24 mouse cellular contexts compared by ENCODE assay signal in the genomic region with DNA sequence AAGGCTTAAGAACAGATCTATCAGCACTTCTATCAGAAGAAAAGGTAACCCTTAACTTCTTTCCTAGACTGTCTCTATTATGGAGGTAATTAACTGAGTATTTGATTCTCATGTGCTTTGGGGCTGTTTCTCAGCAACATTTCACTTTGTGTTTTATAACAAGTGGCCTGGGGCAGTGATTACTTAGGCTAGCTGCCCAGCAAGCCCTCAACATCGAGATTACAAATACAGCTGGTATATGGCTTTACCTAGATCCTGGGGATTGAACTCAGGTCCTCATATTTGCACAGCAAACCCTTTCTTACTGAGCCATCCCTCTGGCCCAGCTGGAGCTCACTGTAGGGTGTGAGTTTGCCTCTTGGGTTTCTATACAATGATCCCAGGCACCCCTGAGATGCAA. TPM values are rescaled to one million over a fixed set of nuclear protein-coding genes. Genes with fewer than 3 reads are reported as not detected.
DNase-seq lines count a peak whose midpoint lies in the region; ATAC-seq and TF ChIP-seq lines count a peak whose summit lies in the region.
"Had no signal": no experiment of that assay in that cellular context is flagged by ENCODE, and none has a peak within 500 bp of the region (broad histone marks: within the 10 kb centered on the region; RNA-seq: fewer than 3 reads in every experiment).

No protein-coding gene starts in this region.

- H3K27ac ChIP-seq in embryonic facial prominence, embryonic 15.5 days (replicated peaks), result 0 out of 2 replicates have a peak overlapping the region, but pooled peaks have one; percentile 2
- no peak overlapping the region for H3K27ac ChIP-seq in embryonic facial prominence, embryonic 10.5 days (replicated peaks)
- no peak overlapping the region for H3K27ac ChIP-seq in lung, embryonic 14.5 days (ENCODE audit: low read depth)
- no peak overlapping the region; the same call in 1 of the 2 replicates for H3K27ac ChIP-seq in lung, postnatal 0 days (ENCODE audit: low read length)
- H3K27ac ChIP-seq: gastrocnemius, adult 2 months; heart, embryonic 15.5 days; hindbrain, embryonic 10.5 days; hindbrain, embryonic 13.5 days had no signal

- H3K4me2 ChIP-seq in embryonic facial prominence, embryonic 15.5 days (replicated peaks), result no peak overlapping the region
- no peak overlapping the region for H3K4me2 ChIP-seq in lung, embryonic 14.5 days
- no peak overlapping the region for H3K4me2 ChIP-seq in lung, postnatal 0 days (replicated peaks; ENCODE audit: low read depth, low read length)
- H3K4me2 ChIP-seq: heart, embryonic 12.5 days; heart, embryonic 15.5 days; hindbrain, embryonic 13.5 days had no signal

- WGBS in embryonic facial prominence, embryonic 15.5 days, result 32% methylated on average over 1 of the region's 1 CpGs
- WGBS in embryonic facial prominence, embryonic 10.5 days, result 59% methylated on average over 1 of the region's 1 CpGs
- 34% methylated on average over 1 of the region's 1 CpGs for WGBS in lung, embryonic 14.5 days
- 32% methylated on average over 1 of the region's 1 CpGs for WGBS in lung, postnatal 0 days

- TF ChIP-seq EP300 in lung, postnatal 0 days (IDR thresholded peaks at IDR 0.05), result no peak

- H3K27me3 ChIP-seq in embryonic facial prominence, embryonic 15.5 days, result no peaks in the 10 kb centered on the region
- H3K27me3 ChIP-seq in embryonic facial prominence, embryonic 10.5 days (replicated peaks; ENCODE audit: low read depth, poor library complexity, severe bottlenecking), result no peaks in the 10 kb centered on the region
- no peaks in the 10 kb centered on the region for H3K27me3 ChIP-seq in lung, embryonic 14.5 days (ENCODE audit: insufficient read depth, low read length)
- no peaks in the 10 kb centered on the region for H3K27me3 ChIP-seq in lung, postnatal 0 days (replicated peaks; ENCODE audit: insufficient read depth, low read length)
- H3K27me3 ChIP-seq: heart, embryonic 12.5 days; heart, embryonic 15.5 days; hindbrain, embryonic 13.5 days had no signal

- H3K9me3 ChIP-seq in embryonic facial prominence, embryonic 15.5 days (replicated peaks), result no peaks in the 10 kb centered on the region
- H3K9me3 ChIP-seq in embryonic facial prominence, embryonic 10.5 days, result 0 out of 2 replicates have a peak, but pooled peaks cover 2% of the 10 kb centered on the region
- H3K9me3 ChIP-seq in lung, embryonic 14.5 days (ENCODE audit: low read depth, low read length), result no peaks in the 10 kb centered on the region
- no peaks in the 10 kb centered on the region for H3K9me3 ChIP-seq in lung, postnatal 0 days (ENCODE audit: low read length)
- H3K9me3 ChIP-seq: heart, embryonic 12.5 days; heart, embryonic 15.5 days; hindbrain, embryonic 10.5 days; hindbrain, embryonic 13.5 days had no signal

- H3K4me3 ChIP-seq in embryonic facial prominence, embryonic 15.5 days (replicated peaks), result no peak overlapping the region
- no peak overlapping the region for H3K4me3 ChIP-seq in embryonic facial prominence, embryonic 10.5 days
- H3K4me3 ChIP-seq in lung, embryonic 14.5 days (ENCODE audit: low read depth, low read length), result no peak overlapping the region
- H3K4me3 ChIP-seq in lung, postnatal 0 days (ENCODE audit: low read depth, low read length), result no peak overlapping the region
- H3K4me3 ChIP-seq: gastrocnemius, adult 2 months; heart, embryonic 12.5 days; heart, embryonic 15.5 days; hindbrain, embryonic 10.5 days; hindbrain, embryonic 13.5 days had no signal

- TF ChIP-seq CTCF in lung, embryonic 14.5 days (IDR thresholded peaks at IDR 0.05; ENCODE audit: low read depth), result no peak
- TF ChIP-seq CTCF in lung, postnatal 0 days (IDR thresholded peaks at IDR 0.05), result no peak

- ATAC-seq in embryonic facial prominence, embryonic 15.5 days (ENCODE audit: insufficient number of reproducible peaks, low FRiP score, low TSS enrichment, low read depth), result no peak
- 0 out of 2 replicates have a peak, but pooled peaks have one; percentile 7 for ATAC-seq in lung, embryonic 14.5 days (ENCODE audit: insufficient read depth)
- ATAC-seq in lung, postnatal 0 days, result 0 out of 2 replicates have a peak, but pooled peaks have one; percentile 31
- ATAC-seq: activated CD4-positive, CD25-positive, alpha-beta regulatory T cell, adult 4 months; forebrain, embryonic 14.5 days; forebrain, postnatal 0 days; hindbrain, embryonic 16.5 days had no signal

- DNase-seq in embryonic facial prominence, embryonic 10.5 days (ENCODE audit: low spot score), result no peak
- DNase-seq in lung, embryonic 14.5 days, result no peak
- no peak for DNase-seq in lung, postnatal 10 days
- DNase-seq in lung, postnatal 0 days (ENCODE audit: low spot score), result peak; percentile 52
- DNase-seq in kidney, adult 11 months, result no peak
- DNase-seq: cerebellum, adult 11-12 months; cerebellum, adult 8-10 months; cerebellum, postnatal 10 days; cerebellum, postnatal 36 days; embryo, embryonic 11 days; forebrain, postnatal 0 days; gastrocnemius, adult 2 months; gastrocnemius, postnatal 14 days; heart, adult 11 months; heart, postnatal 10 days; heart, postnatal 36 days had no signal

- peaks cover 37% of the 10 kb centered on the region for H3K36me3 ChIP-seq in embryonic facial prominence, embryonic 15.5 days
- H3K36me3 ChIP-seq in embryonic facial prominence, embryonic 10.5 days (replicated peaks), result peaks cover 49% of the 10 kb centered on the region
- peaks cover 41% of the 10 kb centered on the region for H3K36me3 ChIP-seq in lung, embryonic 14.5 days (ENCODE audit: insufficient read depth)
- H3K36me3 ChIP-seq in lung, postnatal 0 days (ENCODE audit: insufficient read depth, low read length), result peaks cover 17% of the 10 kb centered on the region; the same call in 1 of the 2 replicates

- no peak overlapping the region for H3K9ac ChIP-seq in embryonic facial prominence, embryonic 15.5 days
- H3K9ac ChIP-seq in lung, embryonic 14.5 days, result no peak overlapping the region
- H3K9ac ChIP-seq in lung, postnatal 0 days (replicated peaks; ENCODE audit: low read depth), result no peak overlapping the region
- H3K9ac ChIP-seq: forebrain, postnatal 0 days; heart, embryonic 12.5 days; heart, embryonic 15.5 days; hindbrain, embryonic 13.5 days had no signal

- no peaks in the 10 kb centered on the region for H3K4me1 ChIP-seq in embryonic facial prominence, embryonic 15.5 days
- H3K4me1 ChIP-seq in embryonic facial prominence, embryonic 10.5 days, result peaks cover 3% of the 10 kb centered on the region; the same call in 1 of the 2 replicates
- H3K4me1 ChIP-seq in lung, embryonic 14.5 days (ENCODE audit: insufficient read depth), result no peaks in the 10 kb centered on the region
- no peaks in the 10 kb centered on the region for H3K4me1 ChIP-seq in lung, postnatal 0 days (ENCODE audit: insufficient read depth, low read depth, low read length)
- H3K4me1 ChIP-seq: heart, embryonic 12.5 days; heart, embryonic 15.5 days; hindbrain, embryonic 13.5 days had no signal

RNA-seq across cellular contexts. Expression of a gene that starts 9.3 kb away (rescaled TPM):
- polyA plus RNA-seq in embryonic facial prominence, embryonic 15.5 days (2015; fragmentation: Nextera tagmentation; extraction: Ambion mirVana), result 22.8 and 22.9 TPM in 2 replicates
- polyA plus RNA-seq in embryonic facial prominence, embryonic 10.5 days (2016; fragmentation: Nextera tagmentation; extraction: Ambion mirVana), result 22.9 and 25.3 TPM in 2 replicates
- 25.9 and 27.4 TPM in 2 replicates for polyA plus RNA-seq in lung, embryonic 14.5 days (2014; fragmentation: Nextera tagmentation; extraction: Ambion mirVana)
- 26.0 and 37.6 TPM in 2 replicates for polyA plus RNA-seq in lung, postnatal 0 days (2015; fragmentation: Nextera tagmentation; extraction: Ambion mirVana)
